Mouse (Mus musculus) lung, postnatal 0 days (tissue): ENCODE measurements around the gene Hlx. TPM values are rescaled to one million over a fixed set of nuclear protein-coding genes. Genes with fewer than 3 reads are reported as not detected.

Source experiments
- ATAC-seq: fragments of 200-750 bp; cut with Nextera tagmentation; 2 replicates; pipeline ENCODE4 v1.8.0; 2017; ENCODE audit warnings: moderate library complexity
- DNase-seq: peaks from one replicate; pipeline ENCODE4 v3.0.0-alpha.2; 2016; ENCODE audit warnings: low spot score
- H3K27ac ChIP-seq: fragments of 300-500 bp; sonication (generic); 2 replicates; pipeline ENCODE4 v1.5.1; 2014; ENCODE audit warnings: antibody characterized with exemption, mild to moderate bottlenecking, low read length, mixed read lengths
- H3K27me3 ChIP-seq: fragments of 300-500 bp; sonication (generic); replicated peaks from 2 replicates; pipeline ENCODE4 v1.6.1; 2014; ENCODE audit warnings: low read length, mixed read lengths; ENCODE audit not compliant: insufficient read depth
- H3K36me3 ChIP-seq: fragments of 300-500 bp; sonication (generic); 2 replicates; pipeline ENCODE4 v1.6.1; 2014; ENCODE audit warnings: low read length, mixed read lengths; ENCODE audit not compliant: insufficient read depth
- H3K4me1 ChIP-seq: fragments of 300-500 bp; sonication (generic); 2 replicates; pipeline ENCODE4 v1.6.1; 2014; ENCODE audit warnings: antibody characterized with exemption, low read depth, low read length, mixed read lengths; ENCODE audit not compliant: insufficient read depth
- H3K4me2 ChIP-seq: fragments of 300-500 bp; sonication (generic); replicated peaks from 2 replicates; pipeline ENCODE4 v1.6.1; 2014; ENCODE audit warnings: low read depth, mild to moderate bottlenecking, low read length, moderate library complexity, mixed read lengths
- H3K4me3 ChIP-seq: fragments of 300-500 bp; sonication (generic); 2 replicates; pipeline ENCODE4 v1.5.1; 2014; ENCODE audit warnings: low read depth, low read length
- H3K9ac ChIP-seq: fragments of 300-500 bp; sonication (generic); replicated peaks from 2 replicates; pipeline ENCODE4 v1.6.1; 2014; ENCODE audit warnings: low read depth, mild to moderate bottlenecking
- H3K9me3 ChIP-seq: fragments of 300-500 bp; sonication (generic); 2 replicates; pipeline ENCODE4 v1.6.1; 2016; ENCODE audit warnings: low read length, mixed read lengths
- CTCF ChIP-seq: IDR thresholded peaks from 2 replicates; pipeline ENCODE4 v1.5.1; 2016; ENCODE audit warnings: antibody characterized with exemption, mild to moderate bottlenecking
- EP300 ChIP-seq: IDR thresholded peaks from 2 replicates; pipeline ENCODE4 v1.6.1; 2016; ENCODE audit warnings: antibody characterized with exemption, mild to moderate bottlenecking, control low read depth
- WGBS: fragments of 180-500 bp; shearing (Covaris S2); extraction: QIAGEN DNeasy Blood & Tissue Kit; methylation state at CpG from one replicate; pipeline ENCODE4 v1.1.7; 2014; 5-methylcytosine and 5-hydroxymethylcytosine counted together
- polyA plus RNA-seq: library from polyadenylated mRNA; unstranded; fragments of >200 nt; fragmentation: Nextera tagmentation; extraction: Ambion mirVana; gene quantifications from 2 replicates; pipeline ENCODE4 v1.2.1, GENCODE M21; 2015

The Hlx gene
- polyA plus RNA-seq, 1 experiment from 2014 or later: 34.2 TPM

GRCm38 (mm10) chr1:184688026-184688425 is 44.4 kb downstream of the Hlx start:
- H3K4me1 ChIP-seq: no peaks in the 10 kb centered on the region; the same call in 1 of the 2 replicates
- no peak for TF ChIP-seq EP300
- TF ChIP-seq CTCF: no peak
- WGBS: 27% methylated on average over 7 of the region's 7 CpGs
- H3K9me3 ChIP-seq: no peaks in the 10 kb centered on the region
- no peak overlapping the region for H3K27ac ChIP-seq
- H3K4me2 ChIP-seq: no peak overlapping the region
- ATAC-seq (no peak), DNase-seq (peak; percentile 72)
- no peaks in the 10 kb centered on the region for H3K36me3 ChIP-seq
- no peaks in the 10 kb centered on the region for H3K27me3 ChIP-seq
- H3K4me3 ChIP-seq: no peak overlapping the region
- H3K9ac ChIP-seq: no peak overlapping the region

DNA sequence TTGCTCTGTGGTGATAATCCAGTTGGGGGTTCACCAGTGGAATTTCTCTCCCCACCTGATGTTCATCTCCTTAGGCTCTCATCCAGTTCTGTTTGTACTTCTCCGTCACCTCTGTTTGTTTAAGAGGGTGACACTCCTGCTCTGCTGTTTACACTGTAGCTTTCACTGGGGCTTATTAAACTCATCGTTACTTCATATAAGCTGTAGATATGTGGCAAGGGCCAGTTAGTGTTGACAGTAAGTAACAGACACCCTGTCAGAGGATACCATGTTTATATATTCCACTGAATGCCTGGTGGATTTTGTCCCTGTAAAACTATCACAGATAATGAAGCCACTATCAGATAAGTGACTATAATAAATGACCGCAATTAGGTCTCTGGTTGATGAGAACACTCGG is 44.9 kb downstream of the Hlx start:
- Histone ChIP-seq H3K4me1 (no peaks in the 10 kb centered on the region; the same call in 1 of the 2 replicates), H3K4me2 (no peak overlapping the region), H3K27ac (no peak overlapping the region), H3K36me3 (no peaks in the 10 kb centered on the region), H3K9ac (no peak overlapping the region), H3K27me3 (no peaks in the 10 kb centered on the region), H3K4me3 (no peak overlapping the region), H3K9me3 (no peaks in the 10 kb centered on the region)
- DNase-seq (peak; percentile 73), ATAC-seq (peak; percentile 78)
- no peak for TF ChIP-seq EP300
- no peak for TF ChIP-seq CTCF
- WGBS: 18% methylated on average over 4 of the region's 4 CpGs

DNA sequence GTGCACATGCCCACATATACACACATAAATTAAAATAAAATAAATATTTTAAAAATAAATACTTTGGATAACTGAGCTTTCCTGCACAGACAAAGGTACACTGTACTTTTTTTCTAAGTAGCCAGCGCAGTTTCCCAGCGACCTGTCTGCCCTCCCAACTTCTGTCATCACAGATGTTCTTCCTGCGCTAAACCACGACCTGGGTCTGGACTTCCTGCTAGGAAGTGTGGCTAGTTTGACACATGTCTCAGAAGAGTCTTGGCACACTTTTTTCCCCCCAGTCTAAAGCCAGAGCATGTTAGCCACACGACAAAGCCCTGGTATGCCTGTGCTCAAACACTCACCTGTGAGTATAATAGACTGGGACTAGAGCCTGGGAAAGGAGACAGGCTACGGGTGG is 48.9 kb downstream of the Hlx start:
- TF ChIP-seq EP300 (no peak), CTCF (no peak)
- H3K27me3 ChIP-seq: no peaks in the 10 kb centered on the region
- H3K4me3 ChIP-seq: no peak overlapping the region
- no peak overlapping the region for H3K9ac ChIP-seq
- WGBS: 45% methylated on average over 6 of the region's 6 CpGs
- no peaks in the 10 kb centered on the region for H3K9me3 ChIP-seq
- DNase-seq (no peak), ATAC-seq (no peak)
- no peaks in the 10 kb centered on the region; the same call in 1 of the 2 replicates for H3K4me1 ChIP-seq
- no peaks in the 10 kb centered on the region for H3K36me3 ChIP-seq
- H3K27ac ChIP-seq: no peak overlapping the region
- H3K4me2 ChIP-seq: no peak overlapping the region

- 59% methylated on average over 8 of the region's 8 CpGs for WGBS
- DNase-seq (no peak), ATAC-seq (no peak)
- Histone ChIP-seq H3K4me3 (no peak overlapping the region), H3K4me2 (no peak overlapping the region), H3K36me3 (no peaks in the 10 kb centered on the region), H3K9me3 (no peaks in the 10 kb centered on the region), H3K27me3 (no peaks in the 10 kb centered on the region), H3K4me1 (no peaks in the 10 kb centered on the region), H3K27ac (no peak overlapping the region), H3K9ac (no peak overlapping the region)
- no peak for TF ChIP-seq EP300
- no peak for TF ChIP-seq CTCF
These were observed 52.9 kb downstream of the Hlx start for GRCm38 (mm10) chr1:184679416-184679965.

DNA sequence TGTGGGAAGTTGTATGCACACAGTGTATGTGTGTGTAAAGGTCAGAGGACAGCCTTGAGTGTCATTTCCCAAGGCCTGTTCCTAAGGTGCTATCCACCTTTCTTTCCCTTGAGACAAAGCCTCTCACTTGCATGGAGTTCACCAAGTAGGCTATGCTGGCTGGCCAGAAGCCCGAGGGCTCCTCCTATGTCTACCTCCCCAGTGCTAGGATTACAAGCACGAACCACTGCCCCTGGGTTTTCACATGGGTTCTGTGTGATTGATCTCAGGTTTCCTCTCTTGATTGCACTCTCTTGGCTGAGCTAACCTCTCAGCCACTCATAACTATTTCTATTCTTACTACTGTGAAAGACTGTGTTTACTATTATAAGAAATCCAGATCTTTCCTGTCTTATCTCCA is 54.8 kb downstream of the Hlx start:
- Histone ChIP-seq H3K4me2 (no peak overlapping the region), H3K27ac (no peak overlapping the region), H3K4me3 (no peak overlapping the region), H3K36me3 (no peaks in the 10 kb centered on the region), H3K4me1 (no peaks in the 10 kb centered on the region), H3K9ac (no peak overlapping the region), H3K9me3 (no peaks in the 10 kb centered on the region), H3K27me3 (no peaks in the 10 kb centered on the region)
- DNase-seq (no peak), ATAC-seq (no peak)
- no peak for TF ChIP-seq EP300
- no peak for TF ChIP-seq CTCF
- WGBS: 35% methylated on average over 2 of the region's 2 CpGs

Other genes with a start within 250 kb of the Hlx start
- gene Marc1, start 78.7 kb upstream of the Hlx start, polyA plus RNA-seq: 0.11 and 0.13 TPM in 2 replicates
- 213 and 222 TPM in 2 replicates for gene Marc2, start 113.8 kb upstream of the Hlx start, polyA plus RNA-seq
- gene C130074G19Rik, start 150.6 kb upstream of the Hlx start, polyA plus RNA-seq: 4.0 and 4.6 TPM in 2 replicates